Mouse (Mus musculus): ENCODE data around the gene Met. TPM values are rescaled to one million over a fixed set of nuclear protein-coding genes. Genes with fewer than 3 reads are reported as not detected.
A peak's percentile ranks its signal among the peaks of the same experiment; 100 is the strongest.

Met gene
- not detected in 2 replicates for polyA plus RNA-seq (2012; ENCODE audit: insufficient read depth, low replicate concordance)

GRCm38 (mm10) chr6:17463434-17464280, at the start of gene Met:
TSS of gene Met (plus strand) at chr6:17463800.
- Histone ChIP-seq H3K27me3 (replicated peaks) (peaks cover 51% of the 10 kb centered on the region), H3K4me1 (peaks cover 13% of the 10 kb centered on the region), H3K4me3 (replicated peaks) (peak within 1 kb of the TSS; percentile 91), H3K36me3 (replicated peaks; ENCODE audit: low read length) (no peaks in the 10 kb centered on the region), H3K9me3 (no peaks in the 10 kb centered on the region)
- TF ChIP-seq GATA1 (IDR thresholded peaks at IDR 0.05; ENCODE audit: borderline replicate concordance, low read length) = no peak
- no peak for TF ChIP-seq FLI1 (IDR thresholded peaks at IDR 0.05; ENCODE audit: low read length)

DNA sequence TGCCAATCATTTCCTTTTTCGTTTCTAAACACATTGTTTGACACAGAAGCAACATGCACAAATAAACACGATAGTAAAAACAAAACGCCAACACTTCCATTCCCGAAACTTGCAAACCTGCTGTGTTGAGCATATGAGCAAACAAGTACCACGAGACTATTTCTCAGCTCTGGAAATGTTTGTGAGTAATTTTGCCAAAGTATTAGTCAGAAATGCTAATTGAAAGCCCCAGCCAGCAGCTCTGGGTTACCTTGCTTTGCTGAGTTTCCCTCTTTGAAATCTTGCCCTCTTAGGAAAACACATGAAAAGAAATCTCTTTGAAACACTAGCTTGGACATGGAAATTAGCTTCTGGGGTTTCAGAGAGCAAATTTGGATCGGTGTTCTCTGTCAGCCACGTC, 45.4 kb upstream of the Met start:
- Histone ChIP-seq H3K9me3 (no peaks in the 10 kb centered on the region), H3K4me3 (replicated peaks) (no peak overlapping the region), H3K4me1 (no peaks in the 10 kb centered on the region), H3K27me3 (replicated peaks) (no peaks in the 10 kb centered on the region), H3K36me3 (replicated peaks; ENCODE audit: low read length) (no peaks in the 10 kb centered on the region)
- TF ChIP-seq GATA1 (IDR thresholded peaks at IDR 0.05; ENCODE audit: borderline replicate concordance, low read length) (no peak), FLI1 (IDR thresholded peaks at IDR 0.05; ENCODE audit: low read length) (no peak)

GRCm38 (mm10) chr6:17422432-17422831, 41.2 kb upstream of the Met start:
- Histone ChIP-seq H3K4me1 (no peaks in the 10 kb centered on the region), H3K9me3 (no peaks in the 10 kb centered on the region), H3K4me3 (replicated peaks) (no peak overlapping the region), H3K27me3 (replicated peaks) (no peaks in the 10 kb centered on the region), H3K36me3 (replicated peaks; ENCODE audit: low read length) (no peaks in the 10 kb centered on the region)
- TF ChIP-seq GATA1 (IDR thresholded peaks at IDR 0.05; ENCODE audit: borderline replicate concordance, low read length) (no peak), FLI1 (IDR thresholded peaks at IDR 0.05; ENCODE audit: low read length) (no peak)

DNA sequence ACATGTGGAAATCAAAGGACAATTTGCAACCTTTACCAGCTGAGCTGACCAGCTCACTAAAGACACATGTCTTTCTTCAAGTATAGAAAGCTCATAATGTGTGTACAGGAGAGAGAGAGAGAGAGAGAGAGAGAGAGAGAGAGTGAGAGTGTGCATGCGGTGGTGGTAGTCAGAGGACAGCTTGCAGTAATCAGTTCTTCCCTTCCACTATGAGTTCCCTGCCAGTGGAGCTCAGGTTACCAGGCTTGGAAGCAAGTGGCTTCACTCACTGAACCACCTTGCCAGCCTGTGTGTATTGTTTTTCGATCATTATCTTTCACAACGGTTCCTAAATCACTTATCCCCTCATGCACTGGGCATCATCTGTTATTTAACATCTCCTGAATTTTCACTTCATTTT, 34.6 kb upstream of the Met start:
- no peak for TF ChIP-seq FLI1 (IDR thresholded peaks at IDR 0.05; ENCODE audit: low read length)
- TF ChIP-seq GATA1 (IDR thresholded peaks at IDR 0.05; ENCODE audit: borderline replicate concordance, low read length) = no peak
- Histone ChIP-seq H3K27me3 (replicated peaks) (no peaks in the 10 kb centered on the region), H3K4me1 (no peaks in the 10 kb centered on the region), H3K4me3 (replicated peaks) (no peak overlapping the region), H3K9me3 (no peaks in the 10 kb centered on the region), H3K36me3 (replicated peaks; ENCODE audit: low read length) (no peaks in the 10 kb centered on the region)

GRCm38 (mm10) chr6:17429611-17430010, 34.0 kb upstream of the Met start:
- H3K4me1 ChIP-seq = no peaks in the 10 kb centered on the region
- no peak overlapping the region for H3K4me3 ChIP-seq (replicated peaks)
- no peaks in the 10 kb centered on the region for H3K9me3 ChIP-seq
- no peak for TF ChIP-seq FLI1 (IDR thresholded peaks at IDR 0.05; ENCODE audit: low read length)
- no peak for TF ChIP-seq GATA1 (IDR thresholded peaks at IDR 0.05; ENCODE audit: borderline replicate concordance, low read length)
- no peaks in the 10 kb centered on the region for H3K36me3 ChIP-seq (replicated peaks; ENCODE audit: low read length)
- H3K27me3 ChIP-seq (replicated peaks) = no peaks in the 10 kb centered on the region

- Histone ChIP-seq H3K9me3 (no peaks in the 10 kb centered on the region), H3K27me3 (replicated peaks) (no peaks in the 10 kb centered on the region), H3K4me1 (no peaks in the 10 kb centered on the region), H3K36me3 (replicated peaks; ENCODE audit: low read length) (no peaks in the 10 kb centered on the region), H3K4me3 (replicated peaks) (no peak overlapping the region)
- TF ChIP-seq FLI1 (IDR thresholded peaks at IDR 0.05; ENCODE audit: low read length) (no peak), GATA1 (IDR thresholded peaks at IDR 0.05; ENCODE audit: borderline replicate concordance, low read length) (no peak)
Measured at GRCm38 (mm10) chr6:17443311-17443710, 20.3 kb upstream of the Met start.

- Histone ChIP-seq H3K27me3 (replicated peaks) (no peaks in the 10 kb centered on the region), H3K4me3 (replicated peaks) (no peak overlapping the region), H3K36me3 (replicated peaks; ENCODE audit: low read length) (no peaks in the 10 kb centered on the region), H3K9me3 (no peaks in the 10 kb centered on the region), H3K4me1 (no peaks in the 10 kb centered on the region)
- TF ChIP-seq FLI1 (IDR thresholded peaks at IDR 0.05; ENCODE audit: low read length) (no peak), GATA1 (IDR thresholded peaks at IDR 0.05; ENCODE audit: borderline replicate concordance, low read length) (no peak)
Measured at GRCm38 (mm10) chr6:17451305-17451704, 12.3 kb upstream of the Met start.

DNA sequence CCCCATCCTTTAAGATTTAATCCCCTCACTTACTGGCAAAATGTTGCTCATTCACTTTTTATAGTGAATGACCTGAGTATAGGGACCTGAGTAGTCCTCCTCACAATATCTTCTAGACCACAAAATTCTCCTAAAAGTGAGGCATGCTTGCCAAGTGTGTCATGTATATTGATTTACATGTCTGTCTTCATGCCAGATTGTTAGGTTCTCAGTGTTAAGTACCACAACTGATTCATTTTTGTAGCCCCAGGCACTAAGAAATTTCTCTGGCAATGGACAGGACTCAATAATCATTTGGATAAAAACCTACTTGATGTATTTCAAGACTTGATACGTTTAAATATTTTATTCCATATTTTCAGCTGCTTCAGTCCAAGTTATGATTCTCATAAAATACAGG, 8.5 kb upstream of the Met start:
- no peak overlapping the region for H3K4me3 ChIP-seq (replicated peaks)
- H3K4me1 ChIP-seq = no peaks in the 10 kb centered on the region
- peaks cover 9% of the 10 kb centered on the region for H3K27me3 ChIP-seq (replicated peaks)
- peaks cover 4% of the 10 kb centered on the region for H3K9me3 ChIP-seq
- TF ChIP-seq GATA1 (IDR thresholded peaks at IDR 0.05; ENCODE audit: borderline replicate concordance, low read length) (no peak), FLI1 (IDR thresholded peaks at IDR 0.05; ENCODE audit: low read length) (no peak)
- H3K36me3 ChIP-seq (replicated peaks; ENCODE audit: low read length) = no peaks in the 10 kb centered on the region

DNA sequence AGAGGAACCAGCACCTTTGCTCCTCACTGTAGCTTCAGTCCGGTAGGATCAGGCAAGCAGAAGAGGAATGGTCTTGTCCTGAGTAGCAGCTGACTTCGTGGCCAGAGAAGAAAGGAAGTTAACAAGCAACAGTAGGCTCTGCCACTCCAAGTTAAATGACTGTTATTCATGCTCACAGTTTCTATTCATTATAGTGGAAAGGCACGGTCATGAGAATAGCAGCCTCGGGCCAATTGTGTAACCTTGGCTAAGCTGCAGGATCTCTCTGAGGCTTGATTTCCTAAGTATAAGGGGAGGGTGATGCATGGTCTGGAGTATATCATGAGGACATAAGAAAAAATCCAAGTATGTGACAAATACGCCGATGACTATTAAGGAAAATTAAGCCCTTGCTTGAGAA, 4.0 kb upstream of the Met start:
- H3K4me3 ChIP-seq (replicated peaks) = no peak overlapping the region
- TF ChIP-seq GATA1 (IDR thresholded peaks at IDR 0.05; ENCODE audit: borderline replicate concordance, low read length) = no peak
- no peak for TF ChIP-seq FLI1 (IDR thresholded peaks at IDR 0.05; ENCODE audit: low read length)
- H3K4me1 ChIP-seq = peaks cover 13% of the 10 kb centered on the region
- H3K27me3 ChIP-seq (replicated peaks) = peaks cover 34% of the 10 kb centered on the region
- peaks cover 4% of the 10 kb centered on the region for H3K9me3 ChIP-seq
- no peaks in the 10 kb centered on the region for H3K36me3 ChIP-seq (replicated peaks; ENCODE audit: low read length)

- TF ChIP-seq FLI1 (IDR thresholded peaks at IDR 0.05; ENCODE audit: low read length) (no peak), GATA1 (IDR thresholded peaks at IDR 0.05; ENCODE audit: borderline replicate concordance, low read length) (no peak)
Measured at GRCm38 (mm10) chr6:17461435-17461834, 2.2 kb upstream of the Met start.

More at GRCm38 (mm10) chr6:17461435-17461834, 2.2 kb upstream of the Met start:
- Histone ChIP-seq H3K36me3 (replicated peaks; ENCODE audit: low read length) (no peaks in the 10 kb centered on the region), H3K27me3 (replicated peaks) (peaks cover 49% of the 10 kb centered on the region), H3K4me1 (peaks cover 13% of the 10 kb centered on the region), H3K4me3 (replicated peaks) (no peak overlapping the region), H3K9me3 (peaks cover 4% of the 10 kb centered on the region)

Measured in megakaryocyte, embryonic 14.5 days (primary cell).